Mouse (Mus musculus): ENCODE data around the gene Ermard.
"Not testable (repeated sequence)": the region's sequence is repeated elsewhere in the genome, so short reads cannot be mapped to it uniquely, and the experiment has no call there.

Gene Ermard

GRCm38 (mm10) chr17:15041175-15041729, at the start of gene Ermard, which contains the start of the genes Tcte3 and Gm3448:
Gene Ermard (plus strand): TSS chr17:15041208.
Gene Tcte3 (minus strand): TSS chr17:15041488.
Gene Gm3448 (minus strand): TSS chr17:15041537.
- DNase-seq (ENCODE audit: low spot score): peak; percentile 47

GRCm38 (mm10) chr17:14992522-14993138, 48.4 kb upstream of the Ermard start:
- DNase-seq (ENCODE audit: low spot score): not testable (repeated sequence)

GRCm38 (mm10) chr17:14993139-14993832, 47.7 kb upstream of the Ermard start:
- not testable (repeated sequence) for DNase-seq (ENCODE audit: low spot score)

- DNase-seq (ENCODE audit: low spot score): not testable (repeated sequence)
Measured at GRCm38 (mm10) chr17:14994140-14994539, 46.9 kb upstream of the Ermard start.

GRCm38 (mm10) chr17:15000047-15000446, 41.0 kb upstream of the Ermard start:
- DNase-seq (ENCODE audit: low spot score): not testable (repeated sequence)

GRCm38 (mm10) chr17:15009088-15009487, 31.9 kb upstream of the Ermard start:
- DNase-seq (ENCODE audit: low spot score): not testable (repeated sequence)

- DNase-seq (ENCODE audit: low spot score): not testable (repeated sequence)
Measured at GRCm38 (mm10) chr17:15009706-15010413, 31.1 kb upstream of the Ermard start, which contains the start of gene Gm3435. Gene Gm3435 (plus strand): TSS chr17:15010176.

- peak; percentile 35 for DNase-seq (ENCODE audit: low spot score)
Measured at GRCm38 (mm10) chr17:15021503-15022220, 19.3 kb upstream of the Ermard start.

GRCm38 (mm10) chr17:15023878-15024492, 17.0 kb upstream of the Ermard start:
- DNase-seq (ENCODE audit: low spot score): not testable (repeated sequence)

- not testable (repeated sequence) for DNase-seq (ENCODE audit: low spot score)
Measured at GRCm38 (mm10) chr17:15024502-15025193, 16.4 kb upstream of the Ermard start.

GRCm38 (mm10) chr17:15025513-15025912, 15.5 kb upstream of the Ermard start:
- not testable (repeated sequence) for DNase-seq (ENCODE audit: low spot score)

- DNase-seq (ENCODE audit: low spot score): not testable (repeated sequence)
Measured at GRCm38 (mm10) chr17:15031414-15031813, 9.6 kb upstream of the Ermard start.

GRCm38 (mm10) chr17:15040455-15040854, 553 bp upstream of the Ermard start:
- DNase-seq (ENCODE audit: low spot score): not testable (repeated sequence)

- DNase-seq (ENCODE audit: low spot score): not testable (repeated sequence)
Measured at GRCm38 (mm10) chr17:15050338-15050737, 9.3 kb downstream of the Ermard start.

- not testable (repeated sequence) for DNase-seq (ENCODE audit: low spot score)
Measured at GRCm38 (mm10) chr17:15052766-15053165, 11.8 kb downstream of the Ermard start.

GRCm38 (mm10) chr17:15053183-15053828, 12.3 kb downstream of the Ermard start:
- DNase-seq (ENCODE audit: low spot score): peak; percentile 23

- DNase-seq (ENCODE audit: low spot score): peak; percentile 28
Measured at GRCm38 (mm10) chr17:15053829-15054200, 12.8 kb downstream of the Ermard start.

- peak; percentile 30 for DNase-seq (ENCODE audit: low spot score)
Measured at GRCm38 (mm10) chr17:15055925-15056324, 14.9 kb downstream of the Ermard start.

GRCm38 (mm10) chr17:15058161-15058591, 17.2 kb downstream of the Ermard start:
- DNase-seq (ENCODE audit: low spot score): no peak

GRCm38 (mm10) chr17:15059646-15060045, 18.6 kb downstream of the Ermard start:
- DNase-seq (ENCODE audit: low spot score): peak; percentile 21
